Mouse (Mus musculus) bone marrow, adult 2 months (tissue): ENCODE measurements around the gene Thap11. TPM values are rescaled to one million over a fixed set of nuclear protein-coding genes. Genes with fewer than 3 reads are reported as not detected.

ENCODE experiments used
- H3K27ac ChIP-seq: fragments of 200-500 bp; 2 replicates; pipeline ENCODE4 v1.5.1; 2012; ENCODE audit warnings: low read depth, mild to moderate bottlenecking, control low read depth, inconsistent platforms, low read length; ENCODE audit not compliant: control insufficient read depth, poor library complexity, insufficient read depth
- H3K4me1 ChIP-seq: fragments of 200-500 bp; 2 replicates; pipeline ENCODE4 v1.6.1; 2011; ENCODE audit warnings: low read length; ENCODE audit not compliant: control insufficient read depth, insufficient read depth
- H3K4me3 ChIP-seq: fragments of 200-500 bp; replicated peaks from 2 replicates; pipeline ENCODE3; 2011; ENCODE audit warnings: mild to moderate bottlenecking, low read depth, low read length, control low read depth; ENCODE audit not compliant: control insufficient read depth
- CTCF ChIP-seq: fragments of 200-500 bp; IDR thresholded peaks from 2 replicates; pipeline ENCODE4 v1.5.1; 2011; ENCODE audit warnings: low read length, control low read depth; ENCODE audit not compliant: control insufficient read depth, insufficient read depth
- POLR2A ChIP-seq: fragments of 200-500 bp; IDR thresholded peaks from 2 replicates; pipeline ENCODE4 v1.6.1; 2011; ENCODE audit warnings: low read depth, mild to moderate bottlenecking, control low read depth, low read length, borderline replicate concordance; ENCODE audit not compliant: control insufficient read depth
- WGBS: fragments of 180-500 bp; shearing (Covaris S2); methylation state at CpG from one replicate; pipeline ENCODE4 v1.1.7; 2018; 5-methylcytosine and 5-hydroxymethylcytosine counted together
- polyA plus RNA-seq: library from polyadenylated mRNA; stranded (reverse); fragments of >200 nt; gene quantifications from 2 replicates; pipeline ENCODE4 v1.2.4, GENCODE M21; 2011; ENCODE audit warnings: low replicate concordance; ENCODE audit not compliant: missing spikeins, insufficient read depth, insufficient read length

Thap11 gene
- polyA plus RNA-seq = 9.8 and 12.6 TPM in 2 replicates

DNA sequence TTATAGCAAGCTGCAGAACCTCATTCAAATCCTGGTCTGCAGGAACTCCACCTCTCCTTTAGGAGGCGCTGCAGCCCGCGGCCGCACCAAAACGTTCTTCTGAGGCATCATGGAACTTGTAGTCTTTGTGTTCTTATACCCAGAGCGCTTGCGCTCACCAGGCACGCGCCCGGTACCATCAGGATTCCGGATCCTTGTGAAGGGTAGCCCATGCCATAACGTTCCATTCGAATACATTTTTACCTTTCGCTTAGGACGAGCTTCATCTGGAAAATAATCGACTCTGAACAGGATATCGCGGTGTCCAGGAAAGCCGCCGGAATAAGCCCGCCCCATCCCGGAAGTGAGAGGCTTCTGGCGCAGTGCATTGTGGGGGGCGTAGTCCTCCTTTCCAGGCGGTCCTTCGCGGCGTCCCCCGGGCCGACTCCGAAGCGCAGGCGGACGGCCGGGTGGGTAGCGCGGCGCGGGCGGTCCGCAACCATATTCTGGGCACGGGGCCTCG lies at the start of gene Thap11:
Gene Thap11, plus strand, starts transcription at position 418 of the 502 bp plus-strand sequence.
- WGBS = under 1% methylated on average over 43 of the region's 43 CpGs
- H3K4me1 ChIP-seq = peaks cover 3% of the 10 kb centered on the region; the same call in 1 of the 2 replicates
- peak within 1 kb of the TSS; percentile 85 for H3K27ac ChIP-seq
- peak; percentile 95 for TF ChIP-seq CTCF
- peak; percentile 61; the same call in 1 of the 2 replicates for TF ChIP-seq POLR2A
- peak within 1 kb of the TSS; percentile 84 for H3K4me3 ChIP-seq

DNA sequence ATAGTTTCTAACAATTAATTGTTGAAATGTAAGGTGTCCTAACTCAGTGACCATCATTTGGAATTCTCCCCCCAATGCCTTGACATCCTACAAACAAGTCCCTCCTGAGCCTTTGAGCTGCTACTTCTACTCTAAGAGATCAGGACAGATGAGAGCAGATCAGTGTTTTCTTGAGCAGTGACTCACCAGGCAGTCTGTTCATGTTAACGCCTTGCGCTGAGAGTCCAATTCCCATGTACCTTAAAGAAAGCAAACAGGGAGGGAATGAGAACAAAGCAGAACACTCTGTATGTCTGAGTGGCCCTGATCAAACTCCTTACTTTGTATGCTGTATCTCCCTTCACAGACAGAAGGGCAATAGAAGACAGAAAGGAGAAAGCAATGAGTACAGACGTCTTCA lies 49.6 kb upstream of the Thap11 start:
- no peak for TF ChIP-seq CTCF
- TF ChIP-seq POLR2A = no peak
- WGBS = 91% methylated on average over 3 of the region's 3 CpGs
- Histone ChIP-seq H3K4me3 (no peak overlapping the region), H3K27ac (no peak overlapping the region), H3K4me1 (peaks cover 7% of the 10 kb centered on the region)

DNA sequence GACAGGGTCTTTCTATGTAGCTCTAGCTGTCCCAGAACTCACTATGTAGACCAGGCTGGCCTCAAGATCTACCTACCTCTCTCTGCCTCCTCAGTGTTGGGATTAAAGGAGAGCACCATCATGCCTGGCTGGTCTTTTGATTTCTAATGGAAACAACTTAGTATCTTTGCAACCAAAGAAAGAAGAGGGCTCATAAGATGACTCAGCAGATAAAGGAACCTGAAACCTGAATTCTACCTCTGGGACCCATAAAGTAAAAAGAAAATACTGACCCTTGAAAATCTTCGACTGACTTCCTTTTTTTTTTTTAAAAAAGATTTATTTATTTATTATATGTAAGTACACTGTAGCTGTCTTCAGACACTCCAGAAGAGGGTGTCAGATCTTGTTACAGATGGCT lies 49.0 kb upstream of the Thap11 start:
- Histone ChIP-seq H3K4me3 (no peak overlapping the region), H3K4me1 (peaks cover 7% of the 10 kb centered on the region), H3K27ac (no peak overlapping the region)
- 14% methylated on average over 1 of the region's 1 CpGs for WGBS
- TF ChIP-seq POLR2A = no peak
- no peak for TF ChIP-seq CTCF

DNA sequence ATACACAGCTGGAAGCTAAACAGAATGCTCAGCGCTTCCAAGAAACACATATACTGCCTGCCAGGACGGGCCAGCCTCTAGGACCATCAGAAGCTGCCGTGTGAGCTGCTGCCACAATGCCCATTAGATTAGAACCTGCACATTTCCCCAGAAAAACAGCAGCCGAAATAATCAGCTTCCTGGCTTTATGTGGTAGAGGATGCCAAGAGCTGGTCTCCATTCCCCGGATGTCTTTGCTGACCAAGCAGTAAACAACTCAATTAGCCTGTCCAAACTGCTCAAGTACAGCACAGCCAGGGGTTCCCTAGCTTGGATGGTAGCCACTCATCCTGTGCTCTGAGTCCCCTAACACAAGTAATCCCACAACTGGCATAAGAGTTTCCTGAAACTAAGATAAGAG lies 47.2 kb upstream of the Thap11 start:
- Histone ChIP-seq H3K4me1 (peaks cover 10% of the 10 kb centered on the region), H3K4me3 (no peak overlapping the region), H3K27ac (no peak overlapping the region)
- no peak for TF ChIP-seq CTCF
- TF ChIP-seq POLR2A = no peak
- 91% methylated on average over 5 of the region's 5 CpGs for WGBS

DNA sequence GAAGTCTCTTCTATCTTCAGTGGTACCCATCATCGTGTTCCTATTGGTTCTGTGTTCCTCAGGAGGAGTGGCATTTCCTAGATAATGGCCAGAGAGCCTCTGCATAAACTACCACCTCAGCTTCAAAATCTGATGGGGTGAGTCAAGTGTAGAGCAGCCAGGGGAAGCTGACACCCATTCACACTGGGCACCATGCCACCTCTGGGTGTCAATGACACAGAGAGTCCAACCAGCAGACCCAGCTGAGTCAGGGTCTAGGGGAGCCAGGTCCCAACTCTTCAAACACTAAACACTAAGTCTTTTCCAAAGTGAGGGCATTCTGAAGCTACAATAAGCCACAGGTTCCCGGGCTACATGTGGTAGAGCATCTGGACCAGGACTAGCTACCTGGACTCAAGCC lies 46.5 kb upstream of the Thap11 start:
- TF ChIP-seq CTCF (no peak), POLR2A (no peak)
- Histone ChIP-seq H3K4me3 (no peak overlapping the region), H3K27ac (no peak overlapping the region), H3K4me1 (peaks cover 10% of the 10 kb centered on the region)
- WGBS = 77% methylated on average over 2 of the region's 2 CpGs

DNA sequence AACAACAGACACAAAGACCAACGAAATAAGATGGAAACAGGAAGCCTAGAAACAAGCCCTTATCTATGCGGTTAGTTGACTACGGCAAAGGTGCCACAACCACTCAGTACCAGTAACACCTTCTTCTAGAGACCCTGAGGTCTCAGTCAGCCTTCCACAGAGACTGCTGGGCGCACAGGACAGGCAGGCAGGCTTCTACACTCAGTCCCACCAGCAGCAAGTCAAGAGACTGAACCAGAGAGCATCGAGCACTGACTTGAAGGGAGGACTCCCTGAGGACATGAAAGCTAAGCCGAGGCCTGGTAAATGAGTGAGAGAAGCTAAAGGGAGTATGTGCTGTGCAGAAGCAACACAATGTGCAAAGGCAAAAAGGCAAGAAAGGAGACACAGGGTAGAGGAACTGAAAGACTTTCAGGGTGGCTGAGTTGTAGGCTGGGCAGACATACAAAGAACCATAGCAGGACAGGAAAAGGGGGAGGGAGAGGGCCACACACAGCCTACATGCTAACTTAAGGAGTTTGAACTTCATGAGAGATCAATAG lies 44.6 kb upstream of the Thap11 start:
- WGBS = 52% methylated on average over 6 of the region's 6 CpGs
- Histone ChIP-seq H3K4me1 (peaks cover 10% of the 10 kb centered on the region), H3K4me3 (no peak overlapping the region), H3K27ac (peak overlapping the region; percentile 82)
- TF ChIP-seq CTCF (no peak), POLR2A (no peak)

DNA sequence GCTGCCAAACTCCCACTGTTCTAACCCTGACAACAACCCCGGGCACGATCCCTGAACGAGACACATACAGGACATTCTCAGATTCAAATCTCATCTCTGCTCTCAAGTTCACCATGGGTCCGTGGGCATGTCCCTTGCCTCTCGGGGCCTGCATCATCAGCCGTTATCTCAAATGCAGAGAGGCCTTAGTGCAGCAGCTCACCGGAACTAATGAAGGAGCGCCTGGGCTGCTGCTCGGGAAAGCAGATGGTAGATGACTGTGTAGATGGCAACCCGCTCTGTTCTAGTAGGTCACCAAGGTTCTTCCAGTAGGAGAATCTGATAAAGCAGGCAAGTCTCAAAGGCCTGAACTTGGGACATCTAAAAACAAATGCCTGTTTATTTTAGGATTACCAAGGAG lies 43.9 kb upstream of the Thap11 start:
- TF ChIP-seq CTCF (no peak), POLR2A (no peak)
- no peak overlapping the region for H3K4me3 ChIP-seq
- H3K27ac ChIP-seq = no peak overlapping the region
- peaks cover 10% of the 10 kb centered on the region for H3K4me1 ChIP-seq
- 73% methylated on average over 10 of the region's 10 CpGs for WGBS

DNA sequence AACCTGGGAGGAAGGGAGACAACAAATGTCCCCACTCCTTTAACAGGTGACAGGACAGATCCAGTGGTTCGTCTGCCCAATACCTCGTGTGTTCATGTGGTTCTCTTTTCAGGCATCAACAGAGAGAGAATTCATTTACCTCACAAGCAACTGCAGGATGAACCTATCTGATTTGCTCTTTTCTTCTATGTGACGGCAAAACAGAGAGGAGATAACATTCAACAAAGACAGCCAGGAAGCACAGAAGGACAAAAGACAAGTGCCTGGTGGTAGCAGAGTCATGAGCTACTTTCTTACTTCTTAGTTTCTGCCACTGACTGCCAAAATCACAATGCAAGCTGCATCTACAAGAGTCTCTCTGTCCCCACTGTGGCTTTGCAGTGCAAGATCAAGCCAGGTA lies 43.4 kb upstream of the Thap11 start:
- TF ChIP-seq POLR2A (no peak), CTCF (no peak)
- 56% methylated on average over 3 of the region's 3 CpGs for WGBS
- Histone ChIP-seq H3K4me3 (no peak overlapping the region), H3K27ac (no peak overlapping the region), H3K4me1 (peaks cover 9% of the 10 kb centered on the region)

DNA sequence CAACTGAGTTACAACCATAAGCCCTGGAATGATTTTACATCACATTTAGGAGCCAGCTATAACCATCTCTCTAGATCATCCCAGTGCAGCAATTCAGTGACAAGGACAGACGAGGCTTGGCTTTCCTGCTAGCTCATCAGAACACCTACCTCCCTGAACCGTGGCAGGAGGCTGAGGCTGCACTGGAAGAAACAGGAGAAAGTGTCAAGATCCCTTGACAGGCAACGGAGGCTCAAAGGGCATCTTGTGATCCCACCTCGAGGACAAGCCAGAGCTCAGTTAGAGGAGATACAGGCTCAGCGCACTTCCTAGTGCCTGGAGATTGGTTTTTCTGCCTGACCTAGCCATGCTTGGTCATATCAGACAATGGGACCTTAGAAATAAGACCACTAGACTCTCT lies 42.4 kb upstream of the Thap11 start:
- 86% methylated on average over 5 of the region's 5 CpGs for WGBS
- peaks cover 8% of the 10 kb centered on the region for H3K4me1 ChIP-seq
- H3K4me3 ChIP-seq = no peak overlapping the region
- TF ChIP-seq POLR2A = no peak
- TF ChIP-seq CTCF = no peak
- H3K27ac ChIP-seq = no peak overlapping the region; the same call in 1 of the 2 replicates
